Mouse (Mus musculus) left cerebral cortex, postnatal 25 days (tissue): ENCODE measurements around the gene Usp40. TPM values are rescaled to one million over a fixed set of nuclear protein-coding genes. Genes with fewer than 3 reads are reported as not detected.

Experiments used
- DNase-seq, 2 experiments: peaks; one replicate each; pipeline ENCODE4 v3.0.0; 2022; ENCODE audit warnings: low spot score in 2 of 2, mixed read lengths in 1 of 2
- intact Hi-C: fragments of 180-260 bp; cut with DNase I; formaldehyde crosslinking; loops from one replicate; pipeline ENCODE4 v1.15.1; 2025
- microRNA-seq, 2 experiments: library from miRNA; unstranded; fragments of <30 nt; microRNA quantifications; one replicate each; pipeline ENCODE4 v1.2.0; 2022
- total RNA-seq, 2 experiments: library from RNA; stranded (reverse); gene quantifications; 2 replicates each; pipeline ENCODE4 v1.2.3; 2021

Usp40 gene
- total RNA-seq, 2 experiments from 2014 or later, result 19.6 to 25.0 TPM

DNA sequence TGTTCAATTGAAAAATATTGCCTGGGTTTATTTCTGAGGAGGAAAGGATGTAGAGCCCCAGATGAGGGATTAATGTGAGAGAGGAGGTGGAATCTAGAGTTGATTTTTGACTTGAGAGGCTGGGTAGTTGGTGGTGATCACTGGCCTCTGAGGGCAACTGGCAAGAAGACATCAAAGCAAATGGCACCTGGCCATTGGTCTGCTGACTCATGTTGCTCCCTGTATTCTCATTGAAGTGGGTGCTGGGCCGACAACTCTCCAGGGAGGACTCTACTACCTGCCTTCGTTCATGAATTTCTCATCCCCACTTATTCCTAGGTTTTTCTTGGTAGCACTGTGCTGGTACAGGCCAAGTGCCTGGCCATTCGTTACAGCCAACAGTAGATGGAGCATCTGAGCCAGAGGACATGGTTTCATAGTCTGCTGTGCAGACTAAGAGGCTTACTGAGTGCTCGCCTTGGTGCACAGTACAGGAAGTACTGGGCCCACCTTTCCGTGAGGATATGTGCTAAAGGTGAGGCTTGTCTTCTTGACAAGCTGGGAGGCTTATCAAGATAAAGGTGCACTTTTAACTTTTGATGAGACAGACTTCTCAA, 101.9 kb downstream of the Usp40 start:
- no peak for DNase-seq
- intact Hi-C loops, result no loop called here

GRCm38 (mm10) chr1:87902186-87902585, 106.2 kb downstream of the Usp40 start:
- no peak for DNase-seq
- intact Hi-C loops, result no loop called here

DNA sequence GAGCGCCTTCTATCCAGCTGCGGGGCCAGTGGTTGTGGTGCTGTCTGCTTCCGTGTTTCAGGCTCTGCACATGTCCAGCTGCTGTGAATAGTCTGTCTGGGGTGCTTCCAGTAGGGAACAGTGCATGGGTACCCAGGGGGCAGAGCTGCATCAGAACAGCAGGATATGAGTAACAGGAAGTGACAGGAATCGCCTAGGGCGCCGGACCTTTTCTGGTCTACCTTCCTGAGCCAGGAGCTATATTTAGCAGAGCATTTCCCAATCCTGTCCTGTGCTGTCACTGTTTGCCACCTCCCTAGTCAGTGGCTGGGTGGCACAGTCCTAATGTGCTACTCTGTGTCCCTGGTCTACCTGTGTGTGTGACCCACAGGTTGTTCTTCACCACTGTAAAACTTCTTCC, 107.4 kb downstream of the Usp40 start:
- intact Hi-C loops, result no loop called here
- DNase-seq, result no peak

DNA sequence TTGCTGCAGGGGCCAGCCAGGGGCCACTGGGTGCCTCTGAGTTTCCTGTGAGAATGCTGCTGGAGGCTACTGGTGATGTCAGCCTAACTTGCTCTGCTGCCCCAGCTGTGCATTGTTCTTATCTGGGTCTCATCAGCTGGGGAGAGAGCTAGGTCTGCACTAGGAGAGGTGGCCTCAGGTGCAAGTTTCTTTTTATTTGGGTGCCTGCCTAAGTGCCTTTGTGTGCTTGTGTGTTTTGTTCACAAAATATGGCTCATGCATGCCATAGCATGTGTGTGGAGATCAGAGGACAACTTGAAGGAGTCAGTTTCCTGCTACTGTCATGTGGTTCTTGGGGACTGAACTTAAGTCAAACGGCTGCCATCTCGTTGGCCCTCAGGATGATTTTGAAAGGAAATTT, 108.7 kb downstream of the Usp40 start:
- no peak for DNase-seq
- intact Hi-C loops, result no loop called here

DNA sequence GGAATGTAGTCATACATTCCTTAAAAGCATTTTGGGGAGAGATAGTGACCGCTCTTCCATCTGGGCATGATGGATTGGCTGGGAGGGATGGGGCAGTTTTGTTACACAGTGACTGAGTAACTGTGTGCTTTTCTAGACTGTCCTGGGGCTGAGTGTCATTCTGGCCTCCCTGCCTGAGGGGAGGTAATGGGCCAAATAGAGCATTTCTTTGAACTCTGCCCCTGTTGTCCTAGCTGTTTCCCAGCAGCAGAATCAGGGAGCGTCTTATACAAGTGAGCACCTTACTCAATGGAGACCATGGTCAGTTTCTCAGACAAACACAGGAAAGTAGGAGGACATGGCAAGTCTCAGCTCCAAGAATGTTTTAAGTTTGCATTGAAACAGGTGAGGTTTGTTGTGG, 111.4 kb downstream of the Usp40 start:
- DNase-seq, result no peak
- intact Hi-C loops, result no loop called here

Small RNAs within 50 kb of the gene (microRNA-seq; reads per million reads assigned to microRNA genes)
- 0 reads per million in 2 experiments for gene Gm25198

Other genes starting within 250 kb of the Usp40 start
- 1 to 10 TPM; 3.1 to 3.4 TPM for gene Sag, start 204.9 kb downstream of the Usp40 start, total RNA-seq
- gene Dgkd, start 155.3 kb downstream of the Usp40 start, total RNA-seq, result 100 to 1,000 TPM; 106 to 107 TPM
- not detected for gene Ugt1a10, start 46.8 kb upstream of the Usp40 start, total RNA-seq
- gene Ugt1a9, start 62.2 kb upstream of the Usp40 start, total RNA-seq, result not detected
- gene Ugt1a8, start 79.3 kb upstream of the Usp40 start, total RNA-seq, result not detected
- under 1 TPM; 0.76 to 0.78 TPM for gene Ugt1a7c, start 86.5 kb upstream of the Usp40 start, total RNA-seq
- not detected for gene Ugt1a6b, start 94.7 kb upstream of the Usp40 start, total RNA-seq
- gene Ugt1a6a, start 126.3 kb upstream of the Usp40 start, total RNA-seq, result 1 to 10 TPM in 1 of 2 experiments, under 1 TPM in 1; 0.94 to 1.1 TPM
- gene Ugt1a5, start 157.5 kb upstream of the Usp40 start, total RNA-seq, result not detected
- gene Ugt1a2, start 192.1 kb upstream of the Usp40 start, total RNA-seq, result not detected
- gene Dnajb3, start 197.2 kb upstream of the Usp40 start, total RNA-seq, result 1 to 10 TPM; 2.6 to 3.2 TPM
- gene Ugt1a1, start 203.4 kb upstream of the Usp40 start, total RNA-seq, result not detected
- gene Mroh2a, start 218.4 kb upstream of the Usp40 start, total RNA-seq, result under 1 TPM in 1 of 2 experiments, not detected in 1; 0.07 TPM